Mouse (Mus musculus) myocyte (in vitro differentiated cells): ENCODE measurements at regions not wholly inside any gene's neighbourhood (a gene's known extent, or its start where the extent isn't known, plus 50 kb on each side); places are given as distances from the start of the nearest gene placed in this dataset.

Experiments
- CEBPB ChIP-seq: IDR thresholded peaks from 2 replicates; pipeline ENCODE4 v1.6.1; 2011; ENCODE audit warnings: mild to moderate bottlenecking, moderate library complexity; ENCODE audit not compliant: poor library complexity, insufficient read depth, severe bottlenecking
- E2F4 ChIP-seq: IDR thresholded peaks from one replicate; pipeline ENCODE4 v1.6.1; 2011; ENCODE audit warnings: mild to moderate bottlenecking, control low read depth, moderate library complexity; ENCODE audit not compliant: insufficient read depth
- MAX ChIP-seq: IDR thresholded peaks from one replicate; pipeline ENCODE4 v1.6.1; 2011; ENCODE audit warnings: low read depth, mild to moderate bottlenecking, control low read depth
- MYOD1 ChIP-seq, 3 experiments: IDR thresholded peaks; one replicate each; pipeline ENCODE4 v1.6.1; 2011; ENCODE audit warnings: control low read depth in 2 of 3, low read depth in 2 of 3, mild to moderate bottlenecking in 2 of 3, moderate library complexity in 1 of 3; ENCODE audit not compliant: insufficient read length in 2 of 3, control insufficient read depth in 1 of 3
- MYOG ChIP-seq, 3 experiments: IDR thresholded peaks; one replicate each; pipeline ENCODE4 v1.6.1; 2011; ENCODE audit warnings: control low read depth in 2 of 3, low read depth in 2 of 3, mild to moderate bottlenecking in 2 of 3; ENCODE audit not compliant: insufficient read length in 2 of 3, control insufficient read depth in 1 of 3, insufficient read depth in 1 of 3
- POLR2A ChIP-seq: IDR thresholded peaks from one replicate; pipeline ENCODE4 v1.6.1; 2011; ENCODE audit warnings: low read depth, mild to moderate bottlenecking, control low read depth, moderate library complexity; ENCODE audit not compliant: insufficient read length
- POLR2AphosphoS2 ChIP-seq: IDR thresholded peaks from one replicate; pipeline ENCODE4 v1.6.1; 2011; ENCODE audit warnings: low read depth, control low read depth; ENCODE audit not compliant: insufficient read length
- SRF ChIP-seq: IDR thresholded peaks from one replicate; pipeline ENCODE4 v1.6.1; 2011; ENCODE audit warnings: low read depth; ENCODE audit not compliant: control insufficient read depth, insufficient read length
- TCF12 ChIP-seq: IDR thresholded peaks from one replicate; pipeline ENCODE4 v1.6.1; 2011; ENCODE audit warnings: mild to moderate bottlenecking, control low read depth; ENCODE audit not compliant: poor library complexity, insufficient read depth, severe bottlenecking
- USF1 ChIP-seq: IDR thresholded peaks from one replicate; pipeline ENCODE4 v1.6.1; 2011; ENCODE audit warnings: low read depth, mild to moderate bottlenecking, control low read depth, moderate library complexity

DNA sequence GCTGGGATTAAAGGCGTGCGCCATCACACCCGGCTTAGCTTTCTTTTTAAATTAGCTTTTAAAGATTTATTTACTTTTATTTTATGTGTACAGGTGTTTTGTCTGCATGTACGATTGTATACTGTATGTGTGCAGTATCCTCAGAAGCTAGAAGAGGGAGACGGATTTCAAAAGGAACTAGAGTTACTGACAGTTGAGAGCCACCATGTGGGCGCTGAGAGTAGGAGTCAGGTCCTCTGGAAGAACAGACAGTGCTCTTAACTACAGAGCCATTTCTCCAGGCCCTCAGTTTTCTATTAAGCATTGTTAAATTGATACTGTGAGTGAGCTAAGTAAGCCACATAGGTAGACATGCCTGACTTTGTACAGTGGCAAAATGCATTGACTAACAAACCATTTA, 177.9 kb downstream of the Fam43a start:
- no peak for TF ChIP-seq POLR2A
- TF ChIP-seq SRF: no peak
- no peak for TF ChIP-seq E2F4
- TF ChIP-seq MAX: no peak
- no peak for TF ChIP-seq TCF12
- TF ChIP-seq MYOG (IDR thresholded peaks at IDR 0.05; ENCODE audit: control insufficient read depth in 1 of 3, insufficient read depth in 1 of 3, insufficient read length in 2 of 3, low read depth in 2 of 3): no peak
- no peak for TF ChIP-seq CEBPB
- no peak for TF ChIP-seq POLR2AphosphoS2
- TF ChIP-seq USF1: no peak
- TF ChIP-seq MYOD1 (IDR thresholded peaks at IDR 0.05; ENCODE audit: control insufficient read depth in 1 of 3, insufficient read length in 2 of 3, low read depth in 2 of 3): no peak
